Mouse (Mus musculus) gastrocnemius, postnatal 36 days (tissue): ENCODE measurements around the gene Trim27. TPM values are rescaled to one million over a fixed set of nuclear protein-coding genes. Genes with fewer than 3 reads are reported as not detected.

ENCODE experiments used
- DNase-seq, 2 experiments: peaks; one replicate each; pipeline ENCODE4 v3.0.0; 2022
- intact Hi-C: fragments of 180-260 bp; cut with DNase I; formaldehyde crosslinking; loops from one replicate; pipeline ENCODE4 v1.15.1; 2025
- total RNA-seq, 2 experiments: library from RNA; stranded (reverse); gene quantifications; 2 replicates each; pipeline ENCODE4 v1.2.3; 2021

Gene Trim27
- total RNA-seq, 2 experiments from 2014 or later: 19.8 to 20.7 TPM

DNA sequence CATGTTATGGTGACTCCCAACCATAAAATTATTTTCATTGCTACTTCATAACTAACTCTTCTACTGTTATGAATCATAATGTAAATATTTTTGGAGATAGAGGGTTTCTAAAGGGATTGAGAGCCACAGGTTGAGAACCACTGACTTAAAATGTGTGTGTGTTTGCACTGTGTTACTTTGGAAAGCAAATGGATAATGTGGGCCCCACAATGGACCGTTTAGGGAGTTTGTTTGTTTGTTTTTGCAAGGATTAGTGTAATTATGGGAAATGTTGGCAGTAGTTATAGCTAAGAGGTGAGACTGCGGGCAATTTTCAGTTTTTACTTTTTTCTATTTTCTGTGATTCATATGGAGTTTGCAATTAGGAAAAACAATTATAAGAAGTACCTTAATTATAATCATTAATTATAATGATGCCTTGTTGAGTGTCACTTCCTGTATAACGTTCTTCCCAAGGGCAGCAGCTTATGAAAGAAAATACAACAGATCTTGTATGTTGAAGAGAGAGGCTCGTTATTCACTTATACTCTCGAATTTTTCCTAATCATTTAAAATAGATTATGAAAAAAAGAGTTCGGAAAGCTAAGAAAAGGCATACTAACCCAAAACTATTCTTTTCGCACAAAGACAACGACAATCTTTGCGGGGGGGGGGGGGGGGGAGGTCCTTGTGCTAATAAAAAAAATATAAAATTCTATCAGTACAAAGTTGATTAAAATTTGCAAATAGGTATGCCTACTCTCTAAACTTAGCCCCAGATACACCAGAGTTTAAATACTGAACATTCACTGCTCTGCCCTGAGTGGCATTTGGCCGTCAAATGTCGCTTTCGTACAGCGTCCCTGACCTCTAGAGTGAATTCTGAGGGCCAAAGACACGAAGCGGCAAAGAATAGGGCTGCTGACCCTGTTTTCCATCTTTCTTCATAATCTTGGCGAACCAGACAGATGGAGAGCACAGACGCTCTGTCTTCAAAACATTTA is 20.1 kb downstream of the Trim27 start:
- no peak for DNase-seq
- intact Hi-C loops: loop anchor here (5.0 kb wide), 1 partner anchor 32 kb away; no protein-coding TSS in a partner anchor

DNA sequence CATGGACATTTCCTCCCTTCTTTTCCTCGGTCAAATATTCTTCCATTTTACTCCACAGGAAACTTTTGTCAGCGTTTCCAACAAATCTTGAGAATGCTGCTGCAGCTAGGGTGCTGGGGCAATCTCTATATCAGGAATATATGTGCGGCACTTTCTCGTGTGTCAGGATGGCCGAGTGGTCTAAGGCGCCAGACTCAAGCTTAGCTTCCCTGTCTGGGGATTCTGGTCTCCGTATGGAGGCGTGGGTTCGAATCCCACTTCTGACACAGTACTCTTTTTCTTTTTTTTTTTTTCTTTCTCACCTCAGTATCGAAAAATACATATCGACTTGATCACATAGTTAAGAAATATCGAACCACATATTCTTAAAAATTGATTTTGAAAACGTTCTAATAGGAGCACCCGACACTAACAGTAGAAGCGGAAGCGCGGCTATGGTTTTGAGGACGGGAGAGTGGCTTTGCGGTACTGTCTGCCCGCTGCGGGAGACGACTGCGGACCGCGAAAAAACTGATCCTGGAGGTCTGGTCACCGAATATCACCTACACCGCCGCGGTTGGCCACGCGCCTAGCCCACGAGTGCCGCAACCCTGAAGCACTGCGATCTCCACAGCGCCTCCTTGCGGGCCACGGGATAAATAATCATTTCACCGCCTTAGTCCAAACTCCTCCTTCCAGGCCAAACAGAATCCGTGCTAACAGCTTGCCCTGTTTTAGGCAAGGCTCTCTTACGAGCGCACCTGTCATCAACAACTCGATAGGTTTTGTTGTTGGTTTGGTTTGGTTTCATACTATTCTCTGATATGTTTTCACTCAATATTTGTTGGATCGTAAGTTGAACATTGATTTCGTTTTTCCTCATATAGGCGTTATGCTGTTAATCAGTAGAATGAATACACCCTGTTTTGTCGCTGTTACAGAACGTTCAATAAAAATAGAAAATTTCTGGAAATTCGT is 21.1 kb downstream of the Trim27 start:
- DNase-seq: peak; percentile 85 to 91
- intact Hi-C loops: loop anchor here (5.0 kb wide), 1 partner anchor 33 kb away; no protein-coding TSS in a partner anchor

DNA sequence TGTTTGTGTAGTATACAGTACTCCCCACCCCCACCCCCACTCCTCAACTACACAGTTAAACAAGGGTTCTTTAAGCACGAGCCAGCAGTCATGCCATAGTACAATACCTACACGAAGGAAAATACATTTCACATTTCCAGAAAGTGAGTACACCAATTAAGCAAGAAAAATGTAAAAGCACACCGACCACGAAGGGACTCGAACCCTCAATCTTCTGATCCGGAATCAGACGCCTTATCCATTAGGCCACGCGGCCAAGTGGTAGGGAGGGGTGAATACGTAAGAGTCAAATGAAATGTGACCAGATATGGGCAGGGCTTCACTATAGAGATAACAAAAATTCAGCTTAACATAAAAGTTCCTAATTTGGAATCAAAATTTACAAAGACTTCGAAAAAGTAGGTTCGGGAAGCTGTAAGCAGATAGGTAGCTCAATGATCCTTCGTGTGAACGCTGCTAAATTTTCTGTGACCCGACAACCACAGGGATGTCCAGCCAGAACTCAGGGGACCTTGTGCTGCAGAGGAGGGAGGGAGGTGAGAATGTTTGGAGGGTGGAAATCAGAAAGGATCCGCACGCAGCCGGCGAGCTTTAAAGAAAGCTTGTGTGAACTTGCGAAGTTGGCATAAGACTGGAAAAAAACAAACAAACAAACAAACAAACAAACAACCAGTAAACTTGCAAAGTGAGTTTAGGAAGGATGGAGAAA is 36.2 kb downstream of the Trim27 start:
- intact Hi-C loops: loop anchor here (10.0 kb wide), 1 partner anchor 109 kb away; no protein-coding TSS in a partner anchor
- peak; percentile 10 to 20 for DNase-seq

DNA sequence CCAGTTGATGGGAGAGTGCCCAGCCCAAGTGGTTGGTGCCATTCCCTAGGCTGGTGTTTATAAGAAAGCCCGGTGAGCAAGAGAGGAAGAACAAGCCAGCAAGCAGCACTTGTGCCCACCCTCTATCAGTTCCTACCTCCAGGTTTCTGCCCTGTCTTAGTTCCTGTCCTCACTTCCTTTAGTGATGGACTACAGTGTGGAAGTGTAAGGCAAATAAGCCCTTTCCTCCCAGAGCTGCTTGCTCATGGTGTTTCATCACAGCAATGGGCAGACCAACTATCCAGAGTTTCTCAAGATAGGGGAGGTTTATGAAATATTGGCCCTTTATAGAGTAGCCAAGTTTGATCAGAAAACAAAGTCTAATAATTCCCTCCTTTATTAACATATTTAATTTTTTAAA is 37.5 kb downstream of the Trim27 start:
- DNase-seq: no peak
- intact Hi-C loops: loop anchor here (10.0 kb wide), 1 partner anchor 108 kb away; no protein-coding TSS in a partner anchor

DNA sequence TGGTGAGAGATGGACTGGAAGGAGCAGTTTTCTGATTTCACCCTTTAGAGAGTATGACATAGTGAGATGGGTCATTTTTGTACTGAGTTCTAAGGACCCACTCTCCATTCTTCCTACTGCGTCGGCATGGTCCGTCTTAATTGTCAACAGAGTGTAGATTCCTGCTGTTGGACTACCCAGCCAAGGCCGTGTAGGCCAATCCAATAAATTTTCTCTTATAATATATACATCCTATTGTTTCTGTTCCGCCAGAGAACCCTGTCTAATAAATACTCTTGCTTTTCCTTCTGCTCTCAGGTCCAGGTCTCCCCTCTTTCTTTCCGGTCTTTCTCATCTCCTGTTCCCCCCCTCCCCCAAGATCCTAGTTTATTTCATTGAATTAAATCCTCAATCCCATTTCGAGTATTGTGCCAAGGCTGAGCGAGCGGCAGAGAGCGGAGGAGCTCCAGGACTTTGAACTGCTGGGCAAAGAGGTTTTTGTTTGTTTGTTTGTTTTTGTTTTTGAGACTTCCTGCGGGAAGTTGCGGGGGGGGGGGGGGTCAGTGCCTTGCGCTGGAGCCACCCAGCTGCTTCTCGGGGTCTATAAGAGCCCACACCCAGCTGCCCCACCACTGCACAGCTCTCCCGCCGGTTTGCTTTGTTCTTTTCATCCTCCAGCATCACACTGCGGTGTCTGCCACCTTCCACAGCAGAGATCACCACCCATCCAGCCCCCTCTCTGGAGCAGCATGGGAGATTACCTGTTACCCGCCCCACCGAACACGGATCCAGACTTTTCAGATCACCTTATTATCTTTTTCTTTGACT is 42.6 kb downstream of the Trim27 start:
- intact Hi-C loops: no loop called here
- no peak for DNase-seq

DNA sequence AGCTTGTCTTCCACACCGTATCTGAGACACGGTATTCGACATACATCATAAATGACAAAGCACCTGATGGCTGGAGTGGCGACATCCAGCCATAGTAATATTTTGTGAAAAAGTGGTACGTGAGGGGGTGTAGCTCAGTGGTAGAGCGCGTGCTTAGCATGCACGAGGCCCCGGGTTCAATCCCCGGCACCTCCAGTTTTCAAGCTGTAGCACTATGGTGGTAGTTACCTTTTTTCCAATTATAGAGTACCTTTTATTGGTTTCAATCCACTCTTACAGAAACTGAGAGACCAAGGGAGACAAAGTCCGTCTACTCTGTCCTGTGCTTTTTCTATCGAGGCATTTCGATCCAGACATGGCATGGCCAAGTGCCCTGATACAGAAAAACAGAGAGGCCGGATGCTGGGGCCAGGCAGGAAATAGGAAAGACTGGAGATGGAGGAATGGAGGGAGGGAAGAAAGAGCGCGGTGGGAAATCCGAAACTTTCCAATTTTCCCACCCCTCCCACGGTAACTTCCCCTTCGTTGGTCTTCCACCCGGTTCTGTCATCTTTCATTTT is 43.3 kb downstream of the Trim27 start:
- intact Hi-C loops: no loop called here
- peak; percentile 62 to 70 for DNase-seq

DNA sequence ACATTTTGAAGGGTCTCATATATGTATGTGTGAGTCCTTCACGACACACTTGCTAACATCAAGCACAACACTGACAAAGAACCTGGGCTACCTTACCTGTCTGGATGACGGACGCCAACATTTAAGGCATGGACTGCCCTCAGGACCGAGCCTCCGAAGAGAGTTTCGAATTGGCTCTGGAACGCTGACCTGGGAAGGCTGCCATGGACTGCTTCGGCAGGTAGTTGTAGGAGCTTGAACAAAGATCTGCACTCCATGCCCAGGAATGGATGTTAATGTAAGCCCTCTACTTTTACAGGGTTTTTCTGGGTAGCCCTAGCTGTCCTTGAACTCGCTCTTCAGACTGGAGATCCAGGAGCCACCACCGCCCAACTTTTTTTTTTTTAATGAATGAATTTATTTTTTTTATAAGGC is 44.0 kb downstream of the Trim27 start:
- intact Hi-C loops: no loop called here
- no peak for DNase-seq

DNA sequence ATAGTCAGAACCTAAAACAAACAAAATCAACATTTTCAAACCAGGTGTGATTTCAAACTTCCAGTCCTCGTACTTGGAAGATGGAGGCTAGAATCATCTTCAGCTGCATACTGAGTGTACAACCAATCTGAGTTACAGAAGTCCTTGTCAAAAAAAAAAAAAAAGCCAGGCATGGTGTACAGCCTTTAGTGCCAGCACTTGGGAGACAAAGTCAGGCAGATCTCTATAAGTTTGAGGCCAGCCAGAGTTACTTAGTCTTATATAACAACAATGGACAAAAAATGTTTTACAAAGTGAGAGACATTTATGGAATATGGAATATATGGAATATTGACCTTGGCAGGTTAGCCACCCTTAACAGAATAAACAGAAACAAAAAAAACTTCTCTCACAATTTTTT is 45.1 kb downstream of the Trim27 start:
- DNase-seq: no peak
- intact Hi-C loops: no loop called here

DNA sequence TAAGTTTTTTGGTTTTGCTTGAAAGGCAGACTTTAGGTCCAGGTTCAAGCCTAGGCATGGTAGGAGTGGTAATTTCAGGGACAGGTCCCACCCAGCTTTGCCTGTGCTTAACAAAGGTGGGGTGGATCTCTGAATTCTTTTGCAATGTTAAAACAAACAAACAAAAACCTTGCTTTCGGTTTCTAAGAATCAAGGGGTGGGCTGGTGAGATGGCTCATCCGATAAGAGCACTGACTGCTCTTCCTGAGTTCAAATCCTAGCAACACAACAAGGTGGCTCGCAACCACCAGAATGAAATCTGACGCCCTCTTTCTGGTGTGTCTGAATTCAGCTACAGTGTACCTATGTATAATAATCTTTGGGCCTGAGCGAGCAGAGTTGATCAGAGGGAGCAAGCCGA is 46.0 kb downstream of the Trim27 start:
- no peak for DNase-seq
- intact Hi-C loops: no loop called here

DNA sequence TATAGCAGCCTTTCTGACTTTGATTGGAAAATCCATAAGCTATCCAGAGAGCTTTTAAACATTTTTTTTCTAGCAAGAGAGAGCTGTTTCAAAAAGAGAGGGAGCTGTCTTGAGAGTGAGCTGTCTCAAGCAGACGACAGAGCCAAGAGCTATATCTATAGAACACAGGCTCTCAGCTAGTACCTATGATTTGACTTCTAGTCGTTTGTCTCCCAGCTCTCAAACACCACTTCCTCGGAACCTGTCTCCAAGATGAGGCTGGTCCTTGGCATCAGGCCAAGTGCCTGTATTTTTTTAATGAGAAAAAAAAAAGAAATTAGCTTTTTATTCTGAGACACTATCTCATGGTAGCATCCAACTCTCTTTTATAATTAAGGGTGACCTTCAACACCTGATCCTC is 46.8 kb downstream of the Trim27 start:
- no peak for DNase-seq
- intact Hi-C loops: no loop called here

DNA sequence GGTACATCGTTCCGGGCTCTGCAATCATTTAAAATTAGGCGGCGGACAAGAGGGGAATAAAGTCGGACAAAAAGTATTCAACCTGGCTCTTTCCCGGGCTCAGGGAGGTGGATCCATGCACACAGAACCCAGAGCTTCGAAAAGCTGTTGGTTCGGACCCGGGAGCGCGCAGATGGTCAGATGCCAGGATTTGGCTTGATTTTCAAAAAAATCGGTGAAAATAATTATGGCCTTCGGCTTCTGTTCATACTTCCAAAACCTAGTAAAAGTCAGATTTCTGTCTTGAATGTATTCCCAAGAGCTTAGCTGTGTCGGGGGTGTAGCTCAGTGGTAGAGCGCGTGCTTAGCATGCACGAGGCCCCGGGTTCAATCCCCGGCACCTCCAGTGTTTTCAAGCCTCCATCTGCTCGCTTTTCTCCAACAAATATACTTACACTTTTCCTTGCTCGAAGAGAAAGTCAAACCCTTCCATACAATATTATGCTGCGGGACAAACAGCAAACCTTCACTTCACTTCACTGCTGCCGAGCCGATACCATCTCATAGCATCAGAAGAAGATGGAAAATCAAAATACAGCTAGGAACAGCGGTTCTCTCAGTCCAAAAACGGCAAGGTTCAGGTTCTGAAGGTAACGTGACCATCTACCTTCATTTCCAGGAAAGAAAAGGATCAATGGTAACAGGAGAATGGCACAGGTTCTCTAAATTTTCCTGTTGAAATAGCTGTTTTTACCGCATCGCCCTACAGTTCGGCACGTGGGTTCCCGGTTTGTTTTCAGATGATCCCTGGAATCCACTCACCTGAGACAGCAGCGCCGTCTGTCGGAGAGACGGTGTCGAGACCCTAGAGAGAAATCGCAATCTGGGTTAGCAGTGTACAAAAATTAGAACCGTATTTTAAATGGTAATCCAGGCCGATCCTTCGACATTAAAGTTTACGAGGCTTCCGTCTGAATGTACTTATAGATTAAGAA is 54.8 kb downstream of the Trim27 start:
- peak; percentile 53 to 62 for DNase-seq
- intact Hi-C loops: loop anchor here (5.0 kb wide), 1 partner anchor 72 kb away; no protein-coding TSS in a partner anchor

DNA sequence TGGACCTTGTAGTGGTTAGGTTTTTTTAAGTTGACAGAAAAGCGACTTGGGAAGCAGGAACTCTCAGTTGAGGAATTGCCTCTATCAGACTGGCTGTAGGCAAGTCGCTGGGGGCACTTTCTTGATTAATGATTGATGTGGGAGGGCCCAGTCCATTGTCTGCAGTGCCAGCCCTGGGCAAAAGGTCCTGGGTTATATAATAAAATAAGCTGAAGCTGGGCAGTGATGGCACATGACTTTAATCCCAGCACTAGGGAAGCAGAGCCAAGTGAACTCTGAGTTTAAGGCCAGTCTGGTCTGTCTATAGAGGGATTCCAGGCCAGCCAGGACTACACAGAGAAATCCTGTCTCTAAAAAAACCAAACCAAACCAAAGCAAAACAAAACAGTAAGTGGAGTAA is 57.5 kb downstream of the Trim27 start:
- intact Hi-C loops: no loop called here
- no peak for DNase-seq

DNA sequence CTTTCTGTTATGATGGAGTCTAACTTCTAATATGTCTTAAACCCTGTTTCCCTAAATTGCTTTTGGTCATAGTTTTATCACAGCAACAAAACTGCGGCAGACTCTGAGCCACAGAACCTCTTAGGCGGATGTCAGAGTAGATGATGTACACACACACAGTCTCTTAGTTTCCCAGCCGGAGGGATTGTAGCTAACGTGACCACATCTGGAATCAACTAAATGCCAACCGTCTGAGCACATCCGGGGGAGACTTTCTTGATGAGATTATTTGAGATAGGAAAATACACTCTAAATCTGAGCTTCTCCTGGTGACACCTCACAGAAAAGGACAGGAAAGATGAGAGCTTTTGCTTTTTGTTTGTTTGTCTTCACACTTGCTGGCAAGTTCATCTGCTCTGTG is 57.9 kb downstream of the Trim27 start:
- intact Hi-C loops: no loop called here

DNA sequence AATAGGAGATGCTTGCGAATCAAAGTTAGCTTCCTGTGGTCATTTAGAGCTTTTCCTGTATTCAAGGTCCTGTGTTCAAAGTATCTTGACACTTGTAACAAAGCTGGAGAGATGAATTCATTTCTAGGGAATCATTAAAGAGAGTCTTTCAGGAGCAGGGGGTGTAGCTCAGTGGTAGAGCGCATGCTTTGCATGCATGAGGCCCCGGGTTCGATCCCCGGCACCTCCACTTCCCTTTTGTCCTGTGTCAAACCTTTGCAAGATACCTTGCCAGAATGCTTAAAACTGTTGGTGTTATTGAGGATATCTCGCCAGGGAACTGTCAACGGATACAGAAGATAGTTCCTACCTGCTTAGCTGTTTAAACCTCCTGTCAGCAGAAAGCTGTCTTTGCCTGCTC is 61.5 kb downstream of the Trim27 start:
- no peak for DNase-seq
- intact Hi-C loops: loop anchor here (5.0 kb wide), 1 partner anchor 238 kb away; no protein-coding TSS in a partner anchor

More for the DNA sequence above, 57.9 kb downstream of the Trim27 start:
- no peak for DNase-seq

DNA sequence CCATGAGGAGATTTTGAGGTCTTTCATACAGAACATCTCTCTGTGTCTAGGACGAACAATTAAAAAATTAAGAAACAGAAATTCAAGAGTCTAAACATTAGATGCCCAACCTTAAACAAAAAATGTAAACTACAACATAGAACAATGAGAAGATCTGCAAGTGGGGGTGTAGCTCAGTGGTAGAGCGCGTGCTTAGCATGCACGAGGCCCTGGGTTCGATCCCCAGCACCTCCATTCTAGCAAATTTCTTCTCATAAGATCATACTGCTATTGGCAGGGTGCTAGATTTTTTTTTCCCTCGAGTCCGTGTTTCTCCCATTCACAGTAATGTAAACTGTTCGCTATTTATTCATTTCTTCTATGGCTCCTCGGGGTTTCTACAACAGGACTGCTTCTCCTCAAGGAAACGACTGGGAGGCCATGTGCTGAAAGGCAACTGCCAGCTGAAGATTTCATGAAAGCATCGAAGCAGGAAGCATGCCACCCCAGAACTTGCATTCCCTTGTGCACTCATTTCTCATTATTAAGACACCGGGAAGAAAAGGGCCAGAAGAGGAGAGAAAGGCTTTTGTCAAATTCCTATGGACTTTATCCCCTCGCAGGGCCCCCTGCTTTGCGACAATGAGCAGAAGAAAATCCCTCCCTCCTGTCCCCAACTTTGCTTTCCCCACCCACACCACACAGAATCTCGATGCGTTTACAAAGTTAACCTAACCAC is 63.3 kb downstream of the Trim27 start:
- no peak for DNase-seq
- intact Hi-C loops: loop anchor here (5.0 kb wide), 1 partner anchor 240 kb away; no protein-coding TSS in a partner anchor

DNA sequence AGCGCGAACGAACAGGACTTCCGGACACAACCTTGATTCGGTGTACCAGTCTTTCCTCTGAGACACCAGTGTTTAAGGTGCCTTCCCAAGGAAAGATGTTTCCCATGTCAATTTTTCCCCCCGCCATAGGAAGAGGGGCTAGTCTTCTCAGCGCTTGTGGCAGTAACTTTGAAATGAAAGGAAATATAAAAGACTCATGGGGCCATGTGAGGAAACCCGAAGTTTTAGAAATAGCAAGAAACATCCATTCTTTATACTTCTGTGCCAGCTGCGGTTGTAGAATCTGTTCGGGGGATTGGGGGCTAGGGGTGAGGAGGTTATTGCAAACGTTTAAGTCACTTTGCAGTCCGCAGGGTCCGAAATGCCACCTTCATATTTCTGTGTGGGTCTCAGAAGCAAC is 64.0 kb downstream of the Trim27 start:
- intact Hi-C loops: loop anchor here (5.0 kb wide), 1 partner anchor 241 kb away; no protein-coding TSS in a partner anchor
- no peak for DNase-seq

DNA sequence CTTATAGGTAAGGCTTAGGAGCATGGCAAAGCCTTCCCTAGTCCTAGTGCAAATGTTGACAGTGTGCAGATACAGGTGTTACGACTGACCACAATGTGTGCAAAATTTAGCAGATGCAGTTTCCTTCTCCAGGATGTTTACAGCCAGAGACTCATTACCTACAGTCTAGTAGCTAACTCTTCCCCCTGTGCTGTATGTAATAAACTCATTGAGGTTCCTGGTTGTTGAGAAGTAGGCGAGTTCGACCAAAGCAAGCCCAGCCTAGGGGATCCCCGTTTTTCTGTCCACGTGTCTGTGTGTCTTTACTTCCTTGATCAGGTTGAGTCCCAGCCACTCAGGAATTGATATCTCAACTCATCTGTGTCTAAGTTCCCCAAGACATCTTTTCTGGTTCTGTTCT is 64.8 kb downstream of the Trim27 start:
- DNase-seq: no peak
- intact Hi-C loops: loop anchor here (5.0 kb wide), 1 partner anchor 242 kb away; no protein-coding TSS in a partner anchor
